In the genomic region with DNA sequence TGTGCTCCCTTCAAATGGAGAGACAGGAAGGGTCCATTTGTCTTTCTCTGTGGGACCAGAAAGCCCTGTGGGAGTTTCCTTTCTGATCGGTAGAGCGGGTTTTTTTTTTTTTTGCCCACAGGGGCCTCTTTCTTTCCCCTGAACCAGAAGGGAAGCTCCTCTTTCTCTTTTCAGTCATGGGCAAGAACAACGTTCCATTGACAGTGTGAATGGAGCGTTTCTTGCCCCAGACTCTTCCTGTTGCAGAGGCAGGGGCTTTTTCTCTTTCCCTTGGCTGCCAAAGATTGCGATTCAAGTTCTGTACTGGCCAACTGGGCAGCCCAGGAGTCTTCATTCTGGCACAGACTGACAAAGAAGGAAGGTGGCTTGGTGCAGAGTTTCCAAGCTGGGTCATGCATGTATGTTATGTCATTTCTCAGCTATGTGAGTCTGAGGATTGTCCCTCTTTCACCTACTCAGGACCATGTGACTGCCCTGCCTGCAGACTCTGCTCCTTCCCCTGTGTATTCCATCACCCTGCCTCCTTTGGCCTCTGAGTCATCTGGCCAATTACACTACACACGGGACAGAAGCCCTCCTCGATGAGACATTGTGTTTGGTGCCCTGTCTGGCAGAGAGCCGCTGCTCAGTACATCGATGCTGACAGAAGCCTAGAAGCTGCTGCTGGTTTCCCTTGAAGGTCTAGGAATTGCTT, we compare ENCODE assay signal across 9 mouse cellular contexts. TPM values are rescaled to one million over a fixed set of nuclear protein-coding genes. Genes with fewer than 3 reads are reported as not detected.
DNase-seq lines count a peak whose midpoint lies in the region; ATAC-seq lines count a peak whose summit lies in the region.
"Had no signal": no experiment of that assay in that cellular context is flagged by ENCODE, and none has a peak within 500 bp of the region (broad histone marks: within the 10 kb centered on the region; RNA-seq: fewer than 3 reads in every experiment).

No protein-coding gene starts in this region.

- H3K9me3 ChIP-seq in hindbrain, embryonic 11.5 days (ENCODE audit: control insufficient read depth, low read length): no peaks in the 10 kb centered on the region
- no peaks in the 10 kb centered on the region for H3K9me3 ChIP-seq in hindbrain, embryonic 12.5 days (replicated peaks)
- no peaks in the 10 kb centered on the region for H3K9me3 ChIP-seq in liver, embryonic 15.5 days (replicated peaks)
- H3K9me3 ChIP-seq in midbrain, embryonic 10.5 days (replicated peaks): no peaks in the 10 kb centered on the region
- H3K9me3 ChIP-seq: forebrain, embryonic 10.5 days had no signal

- H3K27ac ChIP-seq in hindbrain, embryonic 11.5 days (ENCODE audit: low read depth, low read length): no peak overlapping the region
- H3K27ac ChIP-seq in hindbrain, embryonic 12.5 days: no peak overlapping the region
- H3K27ac ChIP-seq in liver, embryonic 15.5 days (replicated peaks): peak overlapping the region; percentile 100
- H3K27ac ChIP-seq in midbrain, embryonic 10.5 days (replicated peaks): no peak overlapping the region
- H3K27ac ChIP-seq: forebrain, embryonic 10.5 days had no signal

- WGBS in hindbrain, embryonic 11.5 days: 57% methylated on average over 9 of the region's 9 CpGs
- WGBS in hindbrain, embryonic 12.5 days: 54% methylated on average over 9 of the region's 9 CpGs
- 43% methylated on average over 9 of the region's 9 CpGs for WGBS in liver, embryonic 15.5 days (ENCODE audit: insufficient replicate concordance)
- 77% methylated on average over 9 of the region's 9 CpGs for WGBS in midbrain, embryonic 10.5 days

- H3K4me2 ChIP-seq in hindbrain, embryonic 11.5 days (replicated peaks; ENCODE audit: low read depth, low read length): no peak overlapping the region
- no peak overlapping the region for H3K4me2 ChIP-seq in hindbrain, embryonic 12.5 days (replicated peaks)
- no peak overlapping the region for H3K4me2 ChIP-seq in liver, embryonic 15.5 days

- ATAC-seq in hindbrain, embryonic 11.5 days (ENCODE audit: low FRiP score): 0 out of 2 replicates have a peak, but pooled peaks have one; percentile 19
- no peak for ATAC-seq in hindbrain, embryonic 12.5 days (ENCODE audit: low FRiP score)
- peak; percentile 30 for ATAC-seq in granulocyte monocyte progenitor cell, adult 5-6 weeks (replicated peaks; ENCODE audit: poor library complexity, severe bottlenecking)
- no peak for ATAC-seq in liver, embryonic 15.5 days (ENCODE audit: insufficient read depth)

- no peaks in the 10 kb centered on the region for H3K27me3 ChIP-seq in hindbrain, embryonic 11.5 days (ENCODE audit: control insufficient read depth, insufficient read depth, low read length)
- H3K27me3 ChIP-seq in hindbrain, embryonic 12.5 days: no peaks in the 10 kb centered on the region
- no peaks in the 10 kb centered on the region for H3K27me3 ChIP-seq in liver, embryonic 15.5 days
- H3K27me3 ChIP-seq in midbrain, embryonic 10.5 days (ENCODE audit: low read depth, poor library complexity, severe bottlenecking): no peaks in the 10 kb centered on the region

- H3K36me3 ChIP-seq in hindbrain, embryonic 11.5 days (ENCODE audit: control insufficient read depth, insufficient read depth, low read length): no peaks in the 10 kb centered on the region
- H3K36me3 ChIP-seq in hindbrain, embryonic 12.5 days: no peaks in the 10 kb centered on the region
- H3K36me3 ChIP-seq in liver, embryonic 15.5 days (replicated peaks): no peaks in the 10 kb centered on the region
- no peaks in the 10 kb centered on the region for H3K36me3 ChIP-seq in midbrain, embryonic 10.5 days
- H3K36me3 ChIP-seq: forebrain, embryonic 10.5 days had no signal

- H3K9ac ChIP-seq in hindbrain, embryonic 11.5 days (ENCODE audit: low read depth, low read length): no peak overlapping the region
- H3K9ac ChIP-seq in hindbrain, embryonic 12.5 days: no peak overlapping the region
- H3K9ac ChIP-seq in liver, embryonic 15.5 days: no peak overlapping the region

- DNase-seq in hindbrain, embryonic 11.5 days (ENCODE audit: low spot score): no peak
- peak; percentile 66 for DNase-seq in CD4-positive, CD25-positive, alpha-beta regulatory T cell, adult 2 months (ENCODE audit: low read depth, low spot score)
- DNase-seq in cerebellum, postnatal 4 days (ENCODE audit: low spot score in 2 of 2): no peak
- DNase-seq in midbrain, embryonic 10.5 days (ENCODE audit: low spot score): no peak
- no peak for DNase-seq in gastrocnemius, postnatal 4 days (ENCODE audit: low spot score in 2 of 2)

- no peak overlapping the region for H3K4me3 ChIP-seq in hindbrain, embryonic 11.5 days (ENCODE audit: low read depth, low read length)
- no peak overlapping the region for H3K4me3 ChIP-seq in hindbrain, embryonic 12.5 days
- no peak overlapping the region for H3K4me3 ChIP-seq in liver, embryonic 15.5 days (replicated peaks)
- H3K4me3 ChIP-seq in midbrain, embryonic 10.5 days: no peak overlapping the region
- H3K4me3 ChIP-seq: forebrain, embryonic 10.5 days had no signal

- no peaks in the 10 kb centered on the region for H3K4me1 ChIP-seq in hindbrain, embryonic 11.5 days (replicated peaks; ENCODE audit: control insufficient read depth, insufficient read depth, low read length)
- H3K4me1 ChIP-seq in hindbrain, embryonic 12.5 days: peaks cover 5% of the 10 kb centered on the region; the same call in 1 of the 2 replicates
- peaks cover 89% of the 10 kb centered on the region for H3K4me1 ChIP-seq in liver, embryonic 15.5 days (replicated peaks)
- H3K4me1 ChIP-seq in midbrain, embryonic 10.5 days: no peaks in the 10 kb centered on the region; the same call in 1 of the 2 replicates

RNA-seq across cellular contexts. Expression of a gene that starts 7.6 kb away (rescaled TPM):
- 47.2 and 54.4 TPM in 2 replicates for polyA plus RNA-seq in hindbrain, embryonic 11.5 days (2014; fragmentation: Nextera tagmentation; extraction: Ambion mirVana)
- 44.9 and 49.4 TPM in 2 replicates for polyA plus RNA-seq in hindbrain, embryonic 12.5 days (2016; fragmentation: Nextera tagmentation; extraction: Ambion mirVana)
- total RNA-seq in granulocyte monocyte progenitor cell, adult 5-6 weeks (2014; fragmentation: Nextera tagmentation): 23.1 and 26.3 TPM in 2 replicates
- total RNA-seq in granulocyte monocyte progenitor cell, adult 5-6 weeks (2017): 32.5 and 33.5 TPM in 2 replicates
- polyA plus RNA-seq in liver, embryonic 15.5 days (2015; fragmentation: Nextera tagmentation; extraction: Ambion mirVana): 46.3 and 46.5 TPM in 2 replicates
- 32.0 and 33.5 TPM in 2 replicates for polyA plus RNA-seq in midbrain, embryonic 10.5 days (2016; fragmentation: Nextera tagmentation; extraction: Ambion mirVana)
- 10 to 100 TPM; 37.1 to 41.4 TPM for total RNA-seq in gastrocnemius, postnatal 4 days (2021)

Comparison
In these comparisons a context has a peak if more than half of its experiments do, and no peak if none do; other contexts are left out.
1. ATAC-seq: peak in hindbrain, embryonic 11.5 days (single experiment) and granulocyte monocyte progenitor cell, adult 5-6 weeks (single experiment); none in hindbrain, embryonic 12.5 days (single experiment) and liver, embryonic 15.5 days (single experiment).